Mouse (Mus musculus): ENCODE measurements at regions not wholly inside any gene's neighbourhood (a gene's known extent, or its start where the extent isn't known, plus 50 kb on each side); places are given as distances from the start of the nearest gene placed in this dataset.
"Not testable (repeated sequence)": the region's sequence is repeated elsewhere in the genome, so short reads cannot be mapped to it uniquely, and the experiment has no call there.

DNA sequence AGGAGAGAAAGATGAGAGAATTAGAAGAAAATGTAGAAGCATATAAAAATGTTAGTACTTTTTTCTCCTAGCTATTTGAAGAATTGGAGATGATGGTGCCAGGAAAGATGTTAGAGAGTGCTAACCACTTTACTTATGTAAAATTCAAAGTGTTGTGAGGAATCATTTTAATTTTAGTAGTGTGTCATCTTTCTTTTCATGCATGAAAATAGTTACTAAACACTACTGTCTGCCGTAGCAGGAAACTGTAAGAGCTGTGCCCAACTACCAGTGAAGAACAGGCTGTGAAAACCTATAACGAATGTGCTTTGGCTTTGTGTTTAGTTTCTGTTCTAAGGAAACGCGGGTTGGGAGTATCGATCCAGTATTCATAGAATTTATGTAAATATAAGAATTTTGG, 403.1 kb downstream of the Zpld1 start:
- Histone ChIP-seq H3K4me2 (replicated peaks; ENCODE audit: low read depth) (no peak overlapping the region), H3K4me3 (ENCODE audit: low read depth, low read length) (no peak overlapping the region), H3K36me3 (ENCODE audit: control insufficient read depth, insufficient read depth, low read length) (no peaks in the 10 kb centered on the region), H3K9me3 (ENCODE audit: control insufficient read depth, low read length) (no peaks in the 10 kb centered on the region), H3K27ac (replicated peaks) (no peak overlapping the region), H3K9ac (ENCODE audit: low read length) (no peak overlapping the region), H3K27me3 (ENCODE audit: control insufficient read depth, insufficient read depth, low read length) (no peaks in the 10 kb centered on the region), H3K4me1 (replicated peaks; ENCODE audit: control insufficient read depth, insufficient read depth) (no peaks in the 10 kb centered on the region)
- WGBS, result 71% methylated on average over 5 of the region's 5 CpGs
- TF ChIP-seq EP300 (optimal IDR thresholded peaks at IDR 0.05), result no peak
- TF ChIP-seq CTCF (IDR thresholded peaks at IDR 0.05; ENCODE audit: low read depth), result no peak
- no peak for ATAC-seq (ENCODE audit: low FRiP score, low TSS enrichment)
- no peak for DNase-seq (ENCODE audit: low spot score)

DNA sequence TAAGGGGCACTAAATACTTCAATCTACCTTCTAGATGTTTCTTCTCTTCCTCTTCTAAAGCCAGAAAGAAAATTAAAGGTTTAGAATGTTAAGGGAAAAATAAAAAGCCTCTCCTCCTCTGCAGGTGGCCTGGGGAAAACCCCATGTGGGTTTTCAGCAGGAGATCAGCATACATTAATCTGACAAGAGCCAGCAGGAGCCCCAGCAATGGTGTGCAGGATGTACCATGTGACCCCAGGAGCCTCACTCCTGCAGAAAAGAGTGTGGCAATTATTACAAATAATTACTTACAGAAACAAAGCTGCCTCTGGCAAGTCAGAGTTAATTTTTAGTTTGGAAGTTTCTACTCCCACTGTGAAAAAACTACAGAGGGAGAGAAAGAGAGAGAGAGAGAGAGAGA, 440.4 kb downstream of the Zpld1 start:
- no peak for TF ChIP-seq EP300 (optimal IDR thresholded peaks at IDR 0.05)
- TF ChIP-seq CTCF (IDR thresholded peaks at IDR 0.05; ENCODE audit: low read depth), result no peak
- no peaks in the 10 kb centered on the region for H3K9me3 ChIP-seq (ENCODE audit: control insufficient read depth, low read length)
- no peak for DNase-seq (ENCODE audit: low spot score)
- no peak for ATAC-seq (ENCODE audit: low FRiP score, low TSS enrichment)
- H3K9ac ChIP-seq (ENCODE audit: low read length), result no peak overlapping the region
- H3K4me1 ChIP-seq (replicated peaks; ENCODE audit: control insufficient read depth, insufficient read depth), result no peaks in the 10 kb centered on the region
- H3K4me2 ChIP-seq (replicated peaks; ENCODE audit: low read depth), result no peak overlapping the region
- no peaks in the 10 kb centered on the region for H3K36me3 ChIP-seq (ENCODE audit: control insufficient read depth, insufficient read depth, low read length)
- no peak overlapping the region for H3K27ac ChIP-seq (replicated peaks)
- H3K4me3 ChIP-seq (ENCODE audit: low read depth, low read length), result no peak overlapping the region
- no peaks in the 10 kb centered on the region for H3K27me3 ChIP-seq (ENCODE audit: control insufficient read depth, insufficient read depth, low read length)

DNA sequence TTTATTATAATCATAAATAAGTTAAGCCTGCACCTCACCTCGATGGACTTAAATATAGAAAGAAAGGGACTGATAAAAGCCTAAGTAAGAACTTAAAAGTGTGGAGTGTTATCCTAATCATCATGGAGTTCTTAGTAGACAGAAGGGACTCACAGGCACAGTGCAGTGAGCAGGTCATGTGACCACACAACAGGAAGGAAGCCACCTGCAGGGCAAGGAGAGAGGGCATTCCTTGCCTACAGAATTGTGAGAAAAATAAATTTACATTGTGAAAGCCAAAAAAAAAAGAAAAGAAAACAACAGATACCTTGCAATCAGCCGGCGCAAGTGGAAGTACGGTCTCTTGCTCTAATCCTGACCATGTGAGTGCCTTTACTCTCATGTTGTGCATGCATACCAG, 454.8 kb downstream of the Zpld1 start:
- not testable (repeated sequence) for H3K27me3 ChIP-seq (ENCODE audit: control insufficient read depth, insufficient read depth, low read length); H3K4me2 ChIP-seq (replicated peaks; ENCODE audit: low read depth); ATAC-seq (ENCODE audit: low FRiP score, low TSS enrichment); H3K9ac ChIP-seq (ENCODE audit: low read length); H3K36me3 ChIP-seq (ENCODE audit: control insufficient read depth, insufficient read depth, low read length); H3K27ac ChIP-seq (replicated peaks); H3K9me3 ChIP-seq (ENCODE audit: control insufficient read depth, low read length); H3K4me1 ChIP-seq (replicated peaks; ENCODE audit: control insufficient read depth, insufficient read depth); H3K4me3 ChIP-seq (ENCODE audit: low read depth, low read length); DNase-seq (ENCODE audit: low spot score)
- WGBS, result 96% methylated on average over 3 of the region's 4 CpGs
